Mouse (Mus musculus) embryonic facial prominence, embryonic 12.5 days (tissue): ENCODE results near the gene Fign. TPM values are rescaled to one million over a fixed set of nuclear protein-coding genes. Genes with fewer than 3 reads are reported as not detected.

Source experiments
- ATAC-seq: fragments of 200-750 bp; cut with Nextera tagmentation; 2 replicates; pipeline ENCODE4 v1.8.0; 2017; ENCODE audit not compliant: insufficient number of reproducible peaks, insufficient read depth, low FRiP score, low TSS enrichment
- H3K27ac ChIP-seq: fragments of 300-500 bp; sonication (generic); 2 replicates; pipeline ENCODE4 v1.5.1; 2016; ENCODE audit warnings: mild to moderate bottlenecking
- H3K27me3 ChIP-seq: fragments of 300-500 bp; sonication (generic); 2 replicates; pipeline ENCODE4 v1.6.1; 2016; ENCODE audit warnings: mild to moderate bottlenecking, moderate library complexity
- H3K36me3 ChIP-seq: fragments of 300-500 bp; sonication (generic); 2 replicates; pipeline ENCODE4 v1.6.1; 2016; ENCODE audit warnings: mild to moderate bottlenecking
- H3K4me1 ChIP-seq: fragments of 300-500 bp; sonication (generic); 2 replicates; pipeline ENCODE4 v1.6.1; 2016
- H3K4me2 ChIP-seq: fragments of 300-500 bp; sonication (generic); replicated peaks from 2 replicates; pipeline ENCODE4 v1.6.1; 2016; ENCODE audit warnings: mild to moderate bottlenecking, moderate library complexity
- H3K4me3 ChIP-seq: fragments of 300-500 bp; sonication (generic); 2 replicates; pipeline ENCODE4 v1.5.1; 2016; ENCODE audit warnings: mild to moderate bottlenecking
- H3K9ac ChIP-seq: fragments of 300-500 bp; sonication (generic); 2 replicates; pipeline ENCODE4 v1.6.1; 2016; ENCODE audit warnings: mild to moderate bottlenecking, moderate library complexity
- H3K9me3 ChIP-seq: fragments of 300-500 bp; sonication (generic); 2 replicates; pipeline ENCODE4 v1.6.1; 2016; ENCODE audit warnings: mild to moderate bottlenecking, moderate library complexity
- WGBS: fragments of 180-500 bp; shearing (Covaris S2); methylation state at CpG from one replicate; pipeline ENCODE4 v1.1.7; 2016; 5-methylcytosine and 5-hydroxymethylcytosine counted together
- polyA plus RNA-seq: library from polyadenylated mRNA; unstranded; fragments of >200 nt; fragmentation: Nextera tagmentation; extraction: Ambion mirVana; gene quantifications from 2 replicates; pipeline ENCODE4 v1.2.1, GENCODE M21; 2016

Gene Fign
- polyA plus RNA-seq, 1 experiment from 2014 or later = 7.9 TPM

GRCm38 (mm10) chr2:63925721-63926235 is 172.1 kb downstream of the Fign start:
- Histone ChIP-seq H3K9me3 (no peaks in the 10 kb centered on the region), H3K4me1 (peaks cover 8% of the 10 kb centered on the region), H3K27me3 (no peaks in the 10 kb centered on the region), H3K9ac (no peak overlapping the region), H3K4me2 (no peak overlapping the region), H3K4me3 (no peak overlapping the region), H3K36me3 (no peaks in the 10 kb centered on the region), H3K27ac (no peak overlapping the region)
- 78% methylated on average over 4 of the region's 4 CpGs for WGBS
- no peak for ATAC-seq
